Mouse (Mus musculus) stomach, embryonic 15.5 days (tissue): Measurements from ENCODE around the gene Pum1. TPM values are rescaled to one million over a fixed set of nuclear protein-coding genes. Genes with fewer than 3 reads are reported as not detected.

Source experiments
- ATAC-seq: fragments of 200-750 bp; cut with Nextera tagmentation; 2 replicates; pipeline ENCODE4 v1.8.0; 2017; ENCODE audit warnings: low read depth, moderate number of reproducible peaks, moderate TSS enrichment; ENCODE audit not compliant: insufficient read depth, low FRiP score
- H3K27ac ChIP-seq: fragments of 300-500 bp; sonication (generic); 2 replicates; pipeline ENCODE4 v1.5.1; 2015; ENCODE audit warnings: mild to moderate bottlenecking, inconsistent platforms
- H3K27me3 ChIP-seq: fragments of 300-500 bp; sonication (generic); replicated peaks from 2 replicates; pipeline ENCODE4 v1.6.1; 2015; ENCODE audit warnings: inconsistent platforms
- H3K36me3 ChIP-seq: fragments of 300-500 bp; sonication (generic); 2 replicates; pipeline ENCODE4 v1.6.1; 2015; ENCODE audit warnings: inconsistent platforms
- H3K4me1 ChIP-seq: fragments of 300-500 bp; sonication (generic); 2 replicates; pipeline ENCODE4 v1.6.1; 2015; ENCODE audit warnings: inconsistent platforms
- H3K4me2 ChIP-seq: fragments of 300-500 bp; sonication (generic); 2 replicates; pipeline ENCODE4 v1.6.1; 2015; ENCODE audit warnings: mild to moderate bottlenecking, inconsistent platforms
- H3K4me3 ChIP-seq: fragments of 300-500 bp; sonication (generic); replicated peaks from 2 replicates; pipeline ENCODE4 v1.5.1; 2015; ENCODE audit warnings: inconsistent platforms
- H3K9ac ChIP-seq: fragments of 300-500 bp; sonication (generic); 2 replicates; pipeline ENCODE4 v1.6.1; 2015; ENCODE audit warnings: inconsistent platforms
- H3K9me3 ChIP-seq: fragments of 300-500 bp; sonication (generic); 2 replicates; pipeline ENCODE4 v1.6.1; 2016; ENCODE audit warnings: inconsistent platforms
- WGBS: fragments of 180-500 bp; shearing (Covaris S2); methylation state at CpG from one replicate; pipeline ENCODE4 v1.1.7; 2015; 5-methylcytosine and 5-hydroxymethylcytosine counted together
- polyA plus RNA-seq: library from polyadenylated mRNA; unstranded; fragments of >200 nt; fragmentation: Nextera tagmentation; extraction: Ambion mirVana; gene quantifications from 2 replicates; pipeline ENCODE4 v1.2.1, GENCODE M21; 2015

The Pum1 gene
- polyA plus RNA-seq, 1 experiment from 2014 or later: 72.4 TPM

- Histone ChIP-seq H3K9ac (no peak overlapping the region), H3K27ac (no peak overlapping the region), H3K36me3 (peaks cover 64% of the 10 kb centered on the region), H3K27me3 (no peaks in the 10 kb centered on the region), H3K4me3 (no peak overlapping the region), H3K9me3 (no peaks in the 10 kb centered on the region), H3K4me1 (peaks cover 2% of the 10 kb centered on the region; the same call in 1 of the 2 replicates), H3K4me2 (no peak overlapping the region)
- no peak for ATAC-seq
- WGBS: 72% methylated on average over 5 of the region's 5 CpGs
Observed at GRCm38 (mm10) chr4:130745561-130746306, 82.6 kb downstream of the Pum1 start.

- H3K27me3 ChIP-seq: no peaks in the 10 kb centered on the region
- no peak overlapping the region for H3K4me3 ChIP-seq
- H3K9me3 ChIP-seq: no peaks in the 10 kb centered on the region
- WGBS: 70% methylated on average over 7 of the region's 7 CpGs
- peaks cover 75% of the 10 kb centered on the region for H3K36me3 ChIP-seq
- H3K9ac ChIP-seq: no peak overlapping the region
- no peak for ATAC-seq
- H3K27ac ChIP-seq: no peak overlapping the region
- peaks cover 2% of the 10 kb centered on the region; the same call in 1 of the 2 replicates for H3K4me1 ChIP-seq
- H3K4me2 ChIP-seq: no peak overlapping the region
Observed at GRCm38 (mm10) chr4:130749566-130749965, 86.4 kb downstream of the Pum1 start.

GRCm38 (mm10) chr4:130751966-130752365 lies 88.8 kb downstream of the Pum1 start:
- ATAC-seq: no peak
- no peaks in the 10 kb centered on the region for H3K27me3 ChIP-seq
- peaks cover 61% of the 10 kb centered on the region for H3K36me3 ChIP-seq
- H3K4me1 ChIP-seq: no peaks in the 10 kb centered on the region
- no peaks in the 10 kb centered on the region for H3K9me3 ChIP-seq
- 93% methylated on average over 2 of the region's 2 CpGs for WGBS
- no peak overlapping the region for H3K9ac ChIP-seq
- no peak overlapping the region for H3K27ac ChIP-seq
- no peak overlapping the region for H3K4me2 ChIP-seq
- no peak overlapping the region for H3K4me3 ChIP-seq

GRCm38 (mm10) chr4:130752591-130752990 lies 89.5 kb downstream of the Pum1 start:
- Histone ChIP-seq H3K27ac (no peak overlapping the region), H3K4me2 (no peak overlapping the region), H3K9me3 (no peaks in the 10 kb centered on the region), H3K9ac (no peak overlapping the region), H3K36me3 (peaks cover 55% of the 10 kb centered on the region), H3K4me3 (no peak overlapping the region), H3K27me3 (no peaks in the 10 kb centered on the region), H3K4me1 (no peaks in the 10 kb centered on the region)
- no peak for ATAC-seq
- WGBS: 77% methylated on average over 7 of the region's 7 CpGs

- Histone ChIP-seq H3K9me3 (no peaks in the 10 kb centered on the region), H3K4me3 (no peak overlapping the region), H3K4me2 (no peak overlapping the region), H3K4me1 (no peaks in the 10 kb centered on the region), H3K27me3 (no peaks in the 10 kb centered on the region), H3K27ac (no peak overlapping the region), H3K9ac (no peak overlapping the region), H3K36me3 (peaks cover 50% of the 10 kb centered on the region)
- WGBS: 72% methylated on average over 5 of the region's 5 CpGs
- no peak for ATAC-seq
Observed at GRCm38 (mm10) chr4:130753755-130754154, 90.6 kb downstream of the Pum1 start.

- Histone ChIP-seq H3K27me3 (no peaks in the 10 kb centered on the region), H3K4me3 (no peak overlapping the region), H3K27ac (no peak overlapping the region), H3K4me1 (no peaks in the 10 kb centered on the region), H3K9me3 (no peaks in the 10 kb centered on the region), H3K4me2 (no peak overlapping the region), H3K9ac (no peak overlapping the region), H3K36me3 (peaks cover 52% of the 10 kb centered on the region)
- 53% methylated on average over 2 of the region's 2 CpGs for WGBS
- no peak for ATAC-seq
Observed at GRCm38 (mm10) chr4:130754776-130755175, 91.7 kb downstream of the Pum1 start.

GRCm38 (mm10) chr4:130759875-130760274 lies 96.8 kb downstream of the Pum1 start:
- no peak for ATAC-seq
- no peaks in the 10 kb centered on the region for H3K9me3 ChIP-seq
- H3K27me3 ChIP-seq: no peaks in the 10 kb centered on the region
- no peak overlapping the region for H3K27ac ChIP-seq
- H3K4me3 ChIP-seq: no peak overlapping the region
- H3K4me1 ChIP-seq: no peaks in the 10 kb centered on the region
- H3K9ac ChIP-seq: no peak overlapping the region
- H3K4me2 ChIP-seq: no peak overlapping the region
- peaks cover 49% of the 10 kb centered on the region for H3K36me3 ChIP-seq
- 73% methylated on average over 2 of the region's 2 CpGs for WGBS

- Histone ChIP-seq H3K4me1 (no peaks in the 10 kb centered on the region), H3K4me2 (no peak overlapping the region), H3K9ac (no peak overlapping the region), H3K36me3 (peaks cover 63% of the 10 kb centered on the region), H3K27me3 (no peaks in the 10 kb centered on the region), H3K27ac (no peak overlapping the region), H3K9me3 (no peaks in the 10 kb centered on the region), H3K4me3 (no peak overlapping the region)
- no peak for ATAC-seq
- WGBS: 86% methylated on average over 5 of the region's 5 CpGs
Observed at GRCm38 (mm10) chr4:130761809-130762208, 98.7 kb downstream of the Pum1 start.

GRCm38 (mm10) chr4:130765399-130766160 lies 102.5 kb downstream of the Pum1 start:
- Histone ChIP-seq H3K36me3 (peaks cover 60% of the 10 kb centered on the region), H3K4me1 (no peaks in the 10 kb centered on the region), H3K4me3 (no peak overlapping the region), H3K9me3 (no peaks in the 10 kb centered on the region), H3K27ac (no peak overlapping the region), H3K9ac (no peak overlapping the region), H3K4me2 (no peak overlapping the region), H3K27me3 (no peaks in the 10 kb centered on the region)
- WGBS: 89% methylated on average over 7 of the region's 7 CpGs
- ATAC-seq: no peak

- H3K36me3 ChIP-seq: peaks cover 58% of the 10 kb centered on the region
- no peaks in the 10 kb centered on the region for H3K9me3 ChIP-seq
- ATAC-seq: no peak
- no peak overlapping the region for H3K27ac ChIP-seq
- no peak overlapping the region for H3K9ac ChIP-seq
- 85% methylated on average over 2 of the region's 2 CpGs for WGBS
- H3K4me1 ChIP-seq: no peaks in the 10 kb centered on the region
- H3K4me3 ChIP-seq: no peak overlapping the region
- no peaks in the 10 kb centered on the region for H3K27me3 ChIP-seq
- H3K4me2 ChIP-seq: no peak overlapping the region
Observed at GRCm38 (mm10) chr4:130766387-130766786, 103.3 kb downstream of the Pum1 start.

- peaks cover 60% of the 10 kb centered on the region for H3K36me3 ChIP-seq
- H3K9ac ChIP-seq: no peak overlapping the region
- no peaks in the 10 kb centered on the region for H3K27me3 ChIP-seq
- no peak for ATAC-seq
- H3K9me3 ChIP-seq: no peaks in the 10 kb centered on the region
- no peak overlapping the region for H3K4me3 ChIP-seq
- no peak overlapping the region for H3K4me2 ChIP-seq
- 87% methylated on average over 4 of the region's 4 CpGs for WGBS
- H3K4me1 ChIP-seq: no peaks in the 10 kb centered on the region
- no peak overlapping the region for H3K27ac ChIP-seq
Observed at GRCm38 (mm10) chr4:130766926-130767325, 103.8 kb downstream of the Pum1 start.

GRCm38 (mm10) chr4:130773899-130774298 lies 110.8 kb downstream of the Pum1 start:
- ATAC-seq: no peak
- Histone ChIP-seq H3K4me2 (no peak overlapping the region), H3K4me3 (no peak overlapping the region), H3K9me3 (no peaks in the 10 kb centered on the region), H3K27ac (no peak overlapping the region), H3K36me3 (peaks cover 56% of the 10 kb centered on the region), H3K9ac (no peak overlapping the region), H3K4me1 (no peaks in the 10 kb centered on the region; the same call in 1 of the 2 replicates), H3K27me3 (no peaks in the 10 kb centered on the region)
- WGBS: 89% methylated on average over 4 of the region's 4 CpGs
